Mouse (Mus musculus): ENCODE data around the gene Sun5. TPM values are rescaled to one million over a fixed set of nuclear protein-coding genes. Genes with fewer than 3 reads are reported as not detected.
"Not testable (repeated sequence)": the region's sequence is repeated elsewhere in the genome, so short reads cannot be mapped to it uniquely, and the experiment has no call there.

Sun5 gene
- polyA plus RNA-seq, 1 experiment: not detected

- TF ChIP-seq CTCF (IDR thresholded peaks at IDR 0.05; ENCODE audit: insufficient read depth, low read length): no peak
- no peak for TF ChIP-seq POLR2A (IDR thresholded peaks at IDR 0.05; ENCODE audit: borderline replicate concordance, extremely low read depth, low read depth, low read length)
- WGBS: 63% methylated on average over 6 of the region's 6 CpGs
- Histone ChIP-seq H3K4me1 (ENCODE audit: control insufficient read depth, insufficient read depth, low read length) (no peaks in the 10 kb centered on the region), H3K4me3 (replicated peaks; ENCODE audit: extremely low read depth, low read depth, low read length) (no peak overlapping the region)
- DNase-seq: no peak
These were observed 46.3 kb downstream of the Sun5 start for GRCm38 (mm10) chr2:153824593-153824992.

DNA sequence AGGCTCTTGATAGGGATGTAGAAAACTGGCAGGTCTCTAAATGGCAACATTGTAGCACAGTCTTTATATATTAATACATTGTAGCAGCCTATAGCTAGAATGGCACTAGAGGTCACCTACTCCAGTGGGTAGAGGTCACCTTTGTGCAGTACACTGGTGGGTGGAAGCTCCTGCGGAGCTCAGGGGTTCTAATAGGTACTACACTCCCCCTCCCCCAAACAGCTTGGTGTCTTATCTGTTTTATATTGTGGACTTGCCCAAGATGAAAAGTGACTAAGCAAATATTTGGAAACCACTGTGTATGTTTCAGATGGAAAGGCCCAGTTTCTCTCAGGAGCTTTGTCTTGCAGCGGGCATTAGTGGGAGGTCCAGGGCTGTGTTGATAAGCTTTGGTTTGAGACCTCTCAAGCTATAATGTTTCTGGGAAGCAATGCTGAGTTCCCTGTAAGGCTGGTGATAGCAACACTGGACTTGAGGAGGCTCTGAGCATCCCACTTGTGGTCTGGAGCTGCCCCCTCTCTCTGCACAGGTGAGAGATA lies 48.8 kb downstream of the Sun5 start:
- DNase-seq: no peak
- Histone ChIP-seq H3K4me1 (ENCODE audit: control insufficient read depth, insufficient read depth, low read length) (no peaks in the 10 kb centered on the region), H3K4me3 (replicated peaks; ENCODE audit: extremely low read depth, low read depth, low read length) (no peak overlapping the region)
- no peak for TF ChIP-seq POLR2A (IDR thresholded peaks at IDR 0.05; ENCODE audit: borderline replicate concordance, extremely low read depth, low read depth, low read length)
- TF ChIP-seq CTCF (IDR thresholded peaks at IDR 0.05; ENCODE audit: insufficient read depth, low read length): no peak
- WGBS: 77% methylated on average over 2 of the region's 2 CpGs

DNA sequence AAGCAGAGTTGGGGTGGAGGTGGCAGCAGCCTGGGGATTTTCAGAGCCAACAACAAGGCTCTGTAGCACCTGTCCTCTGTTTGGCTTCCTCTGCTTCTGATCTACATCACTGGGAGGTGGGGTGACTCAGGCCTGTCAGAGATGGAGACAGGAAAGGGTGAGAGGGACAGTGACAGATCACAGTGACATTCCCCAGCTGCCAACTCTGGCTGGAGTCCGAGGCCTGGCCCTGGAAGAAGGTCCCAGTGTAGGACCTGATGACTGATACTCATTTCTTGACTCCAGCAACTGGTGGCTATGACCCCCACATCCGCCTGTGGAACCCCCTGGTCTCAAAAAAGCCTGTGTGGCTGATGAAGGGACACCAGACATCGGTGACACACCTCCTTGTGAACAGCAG lies 61.0 kb downstream of the Sun5 start:
- TF ChIP-seq CTCF (IDR thresholded peaks at IDR 0.05; ENCODE audit: insufficient read depth, low read length): no peak
- 64% methylated on average over 3 of the region's 3 CpGs for WGBS
- no peak for DNase-seq
- Histone ChIP-seq H3K4me1 (ENCODE audit: control insufficient read depth, insufficient read depth, low read length) (no peaks in the 10 kb centered on the region), H3K4me3 (replicated peaks; ENCODE audit: extremely low read depth, low read depth, low read length) (no peak overlapping the region)

DNA sequence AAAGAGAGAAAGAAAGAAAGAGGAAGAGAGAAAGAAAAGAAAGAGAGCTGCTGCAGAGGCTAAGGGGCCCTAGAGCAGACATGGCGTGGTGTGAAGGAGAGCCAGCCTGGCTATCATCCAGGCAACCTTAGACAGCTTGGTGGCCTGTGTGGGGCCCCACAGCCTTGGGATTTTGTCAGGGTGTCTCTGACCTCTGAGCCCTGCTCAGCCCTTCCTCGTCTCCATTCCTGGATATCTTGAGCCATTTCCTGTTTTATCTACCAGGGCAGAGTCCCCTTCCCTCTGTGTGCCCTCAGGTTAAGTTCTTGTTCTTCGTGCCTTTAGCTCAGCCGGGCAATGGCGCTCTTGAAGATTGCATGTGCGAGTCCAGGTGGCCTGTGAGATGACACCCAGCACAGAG lies 62.0 kb downstream of the Sun5 start:
- H3K4me1 ChIP-seq (ENCODE audit: control insufficient read depth, insufficient read depth, low read length): no peaks in the 10 kb centered on the region
- TF ChIP-seq POLR2A (IDR thresholded peaks at IDR 0.05; ENCODE audit: borderline replicate concordance, extremely low read depth, low read depth, low read length): no peak
- TF ChIP-seq CTCF (IDR thresholded peaks at IDR 0.05; ENCODE audit: insufficient read depth, low read length): no peak
- WGBS: 78% methylated on average over 6 of the region's 6 CpGs
- no peak for DNase-seq
- H3K4me3 ChIP-seq (replicated peaks; ENCODE audit: extremely low read depth, low read depth, low read length): no peak overlapping the region

DNA sequence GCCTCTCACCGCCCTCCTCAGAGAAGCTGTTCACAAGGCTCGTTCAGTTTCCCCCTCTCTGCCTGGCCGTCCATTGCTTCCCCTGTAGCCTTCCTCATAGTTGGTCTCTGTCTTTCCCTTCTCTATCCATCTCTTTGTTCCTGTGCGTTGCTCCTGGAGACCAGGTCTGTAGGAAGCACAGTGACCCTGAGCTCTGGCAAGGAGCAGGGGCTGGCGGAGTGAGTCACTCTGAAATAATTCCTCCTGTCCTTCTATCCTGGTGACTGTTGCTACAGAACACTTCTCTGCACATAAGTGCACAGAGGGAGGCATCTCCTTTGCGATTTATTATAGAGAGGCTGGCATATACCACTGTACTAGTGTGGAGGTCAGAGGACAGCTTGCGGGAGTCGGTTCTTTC lies 62.7 kb downstream of the Sun5 start:
- TF ChIP-seq CTCF (IDR thresholded peaks at IDR 0.05; ENCODE audit: insufficient read depth, low read length): no peak
- TF ChIP-seq POLR2A (IDR thresholded peaks at IDR 0.05; ENCODE audit: borderline replicate concordance, extremely low read depth, low read depth, low read length): no peak
- H3K4me3 ChIP-seq (replicated peaks; ENCODE audit: extremely low read depth, low read depth, low read length): no peak overlapping the region
- DNase-seq: no peak
- no peaks in the 10 kb centered on the region for H3K4me1 ChIP-seq (ENCODE audit: control insufficient read depth, insufficient read depth, low read length)
- WGBS: 75% methylated on average over 8 of the region's 8 CpGs

DNA sequence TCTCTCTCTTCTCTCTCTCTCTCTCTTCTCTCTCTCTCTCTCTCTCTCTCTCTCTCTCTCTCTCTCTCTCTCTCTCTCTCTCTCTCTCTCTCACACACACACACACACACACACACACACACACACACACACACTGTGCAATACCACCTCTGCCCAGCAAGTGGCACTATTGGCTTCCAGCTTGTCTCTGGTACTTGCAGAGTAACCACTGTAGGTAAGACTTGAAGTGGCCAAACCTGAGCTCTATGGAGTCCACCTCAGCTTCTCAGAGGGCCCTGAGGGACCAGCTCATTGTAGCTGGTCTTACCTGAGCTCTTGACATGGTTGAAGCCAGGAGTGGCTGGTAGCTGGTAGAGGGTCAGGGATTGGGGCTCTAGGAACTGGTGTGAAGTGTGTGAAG lies 63.4 kb downstream of the Sun5 start:
- not testable (repeated sequence) for H3K4me1 ChIP-seq (ENCODE audit: control insufficient read depth, insufficient read depth, low read length); H3K4me3 ChIP-seq (replicated peaks; ENCODE audit: extremely low read depth, low read depth, low read length)
- DNase-seq: peak; percentile 29
- peak; percentile 36; the same call in 1 of the 2 replicates for TF ChIP-seq CTCF (IDR thresholded peaks at IDR 0.05; ENCODE audit: insufficient read depth, low read length)

Other genes starting within 250 kb of the Sun5 start
- 15.0 and 20.5 TPM in 2 replicates for gene Commd7, start 238.3 kb downstream of the Sun5 start, polyA plus RNA-seq (2012; rRNA removed)
- gene Dnmt3b, start 221.6 kb downstream of the Sun5 start, polyA plus RNA-seq (2012; rRNA removed): 2.0 and 3.3 TPM in 2 replicates
- gene Dnmt3c, start 174.4 kb downstream of the Sun5 start, polyA plus RNA-seq (2012; rRNA removed): 0.09 and 0.12 TPM in 2 replicates
- gene Mapre1, start 129.8 kb downstream of the Sun5 start, polyA plus RNA-seq (2012; rRNA removed): 7.4 and 11.5 TPM in 2 replicates
- gene Efcab8, start 91.2 kb downstream of the Sun5 start, polyA plus RNA-seq (2012; rRNA removed): 0.19 and 0.33 TPM in 2 replicates
- not detected in 2 replicates for gene Bpifb2, start 4.0 kb upstream of the Sun5 start, polyA plus RNA-seq (2012; rRNA removed)
- gene Bpifb6, start 29.3 kb upstream of the Sun5 start, polyA plus RNA-seq (2012; rRNA removed): not detected in 2 replicates
- gene Bpifb3, start 47.1 kb upstream of the Sun5 start, polyA plus RNA-seq (2012; rRNA removed): not detected in 2 replicates
- not detected in 2 replicates for gene Bpifb4, start 67.1 kb upstream of the Sun5 start, polyA plus RNA-seq (2012; rRNA removed)
- gene Bpifa6, start 103.9 kb upstream of the Sun5 start, polyA plus RNA-seq (2012; rRNA removed): not detected in 2 replicates
- gene Bpifa2, start 137.2 kb upstream of the Sun5 start, polyA plus RNA-seq (2012; rRNA removed): not detected in 2 replicates